Mouse (Mus musculus) activated CD4-positive, CD25-positive, alpha-beta regulatory T cell, adult 9 weeks (primary cell): ENCODE results near the gene Krt79. TPM values are rescaled to one million over a fixed set of nuclear protein-coding genes. Genes with fewer than 3 reads are reported as not detected.

Source experiments
- polyA plus RNA-seq: library from polyadenylated mRNA; unstranded; fragments of 100-300 nt; shearing (Covaris generic); gene quantifications from one replicate; pipeline ENCODE4 v1.2.1, GENCODE M21; 2017

Krt79 gene
- polyA plus RNA-seq, result not detected

GRCm38 (mm10) chr15:101940274-101940829, at the start of gene Krt79:
Gene Krt79, minus strand, starts transcription at chr15:101940324.

GRCm38 (mm10) chr15:101954187-101954586, 14.1 kb upstream of the Krt79 start, which contains the start of gene Krt78:
Gene Krt78, minus strand, starts transcription at chr15:101954287.

GRCm38 (mm10) chr15:101924635-101925034, 15.5 kb downstream of the Krt79 start, which contains the start of gene Krt4:
Gene Krt4, minus strand, starts transcription at chr15:101924735.

GRCm38 (mm10) chr15:101892820-101893219, 47.3 kb downstream of the Krt79 start, which contains the start of gene Krt76:
Gene Krt76, minus strand, starts transcription at chr15:101892920.

Other genes starting within 250 kb of the Krt79 start
- not detected for gene Krt6a, start 246.0 kb downstream of the Krt79 start, polyA plus RNA-seq
- gene Krt5, start 227.4 kb downstream of the Krt79 start, polyA plus RNA-seq, result not detected
- not detected for gene Krt71, start 197.2 kb downstream of the Krt79 start, polyA plus RNA-seq
- gene Krt72, start 153.9 kb downstream of the Krt79 start, polyA plus RNA-seq, result not detected
- not detected for gene Krt73, start 138.0 kb downstream of the Krt79 start, polyA plus RNA-seq
- gene Krt2, start 122.2 kb downstream of the Krt79 start, polyA plus RNA-seq, result not detected
- not detected for gene Krt1, start 89.5 kb downstream of the Krt79 start, polyA plus RNA-seq
- gene Krt77, start 70.6 kb downstream of the Krt79 start, polyA plus RNA-seq, result not detected
- gene Krt76, start 47.4 kb downstream of the Krt79 start, polyA plus RNA-seq, result not detected
- not detected for gene Krt4, start 15.6 kb downstream of the Krt79 start, polyA plus RNA-seq
- gene Krt78, start 14.0 kb upstream of the Krt79 start, polyA plus RNA-seq, result not detected
- not detected for gene Krt8, start 64.2 kb upstream of the Krt79 start, polyA plus RNA-seq
- gene Krt18, start 87.9 kb upstream of the Krt79 start, polyA plus RNA-seq, result 0.76 TPM
- 154 TPM for gene Eif4b, start 133.4 kb upstream of the Krt79 start, polyA plus RNA-seq
- 1.7 TPM for gene Tns2, start 160.1 kb upstream of the Krt79 start, polyA plus RNA-seq
- gene Spryd3, start 195.9 kb upstream of the Krt79 start, polyA plus RNA-seq, result 63.5 TPM
- gene Igfbp6, start 204.0 kb upstream of the Krt79 start, polyA plus RNA-seq, result 0.33 TPM
- gene Soat2, start 210.2 kb upstream of the Krt79 start, polyA plus RNA-seq, result 1.5 TPM